Mouse (Mus musculus): ENCODE results near the gene Mrpl58. TPM values are rescaled to one million over a fixed set of nuclear protein-coding genes. Genes with fewer than 3 reads are reported as not detected.

Mrpl58 gene
- polyA plus RNA-seq, 1 experiment: 18.0 TPM

DNA sequence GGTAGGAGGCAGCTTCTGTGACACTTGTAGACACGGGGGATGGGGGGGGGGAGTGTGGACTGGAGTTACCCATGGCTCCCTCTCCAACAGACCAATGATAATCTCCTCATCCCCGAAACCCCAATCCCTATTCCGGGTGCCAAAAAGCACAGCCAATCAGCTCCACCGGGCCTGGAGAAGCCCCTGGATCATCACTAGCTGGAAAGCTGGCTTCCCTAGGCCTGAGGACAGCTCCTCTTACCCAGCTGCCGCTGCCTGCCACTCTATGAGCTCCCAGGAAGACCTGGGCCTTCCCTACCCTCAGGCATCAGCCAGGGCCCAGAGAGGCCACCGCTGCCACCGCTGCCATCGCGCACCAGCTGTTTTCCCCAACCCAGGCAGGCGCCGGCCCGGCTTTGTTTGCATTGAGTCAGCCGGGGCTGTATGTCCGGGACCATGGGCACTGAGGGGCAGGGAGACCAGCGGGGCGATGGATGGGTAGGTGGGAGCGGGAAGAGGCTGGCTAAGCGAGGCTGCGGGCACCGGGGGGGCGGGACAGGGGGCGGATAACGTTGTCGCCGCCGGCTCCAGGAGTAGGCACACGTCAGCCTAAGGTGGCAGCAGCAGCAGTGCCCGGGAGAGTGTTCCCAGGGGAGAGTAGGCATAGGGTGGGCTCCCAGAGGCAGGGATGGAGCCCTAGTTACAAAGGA, 36.7 kb upstream of the Mrpl58 start:
- Histone ChIP-seq H3K27me3 (ENCODE audit: control insufficient read depth, insufficient read depth, low read length) (peaks cover 2% of the 10 kb centered on the region; the same call in 1 of the 2 replicates), H3K4me3 (ENCODE audit: control insufficient read depth, low read depth, low read length) (peak overlapping the region; percentile 79), H3K27ac (ENCODE audit: control insufficient read depth, insufficient read depth, low read depth, low read length) (no peak overlapping the region), H3K4me1 (ENCODE audit: control insufficient read depth, insufficient read depth, low read length) (peaks cover 12% of the 10 kb centered on the region), H3K36me3 (ENCODE audit: control insufficient read depth, insufficient read depth, low read length) (no peaks in the 10 kb centered on the region)
- no peak for TF ChIP-seq POLR2A (IDR thresholded peaks at IDR 0.05; ENCODE audit: control insufficient read depth, low read depth, low read length)
- TF ChIP-seq CTCF (IDR thresholded peaks at IDR 0.05; ENCODE audit: control insufficient read depth, insufficient read depth, insufficient replicate concordance, low read depth, low read length): no peak

DNA sequence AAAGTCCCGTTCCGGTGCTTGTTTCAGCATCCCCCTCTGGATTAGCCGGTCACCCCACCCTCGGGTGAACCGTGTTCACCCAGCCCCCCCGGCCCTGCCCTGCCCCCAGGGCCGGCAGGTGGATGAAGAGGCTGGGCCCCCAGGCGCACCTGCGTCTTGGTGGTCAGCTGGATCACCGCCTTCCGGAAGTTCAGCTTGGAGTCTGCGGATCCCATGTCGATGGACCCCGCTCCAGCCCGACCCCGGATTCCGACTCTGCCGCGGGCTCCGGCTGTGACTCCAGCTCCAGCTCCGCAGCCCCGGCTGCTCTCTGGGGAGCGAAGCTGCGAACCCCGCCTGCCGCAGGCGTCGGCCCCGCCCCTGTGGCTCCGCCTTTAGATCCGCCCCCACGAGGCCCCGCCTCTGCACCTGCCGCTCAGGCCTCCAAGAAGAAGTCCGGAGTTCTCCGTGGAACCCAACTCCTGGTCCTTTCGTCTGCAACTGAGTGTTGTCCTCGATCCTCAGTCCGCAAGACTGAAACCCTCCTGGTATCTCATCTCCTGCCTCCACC, 36.1 kb upstream of the Mrpl58 start, which contains the start of gene Hid1:
Gene Hid1 (minus strand): TSS at position 362 of the 550 bp plus-strand sequence.
- Histone ChIP-seq H3K4me3 (ENCODE audit: control insufficient read depth, low read depth, low read length) (peak within 1 kb of the TSS; percentile 79), H3K27me3 (ENCODE audit: control insufficient read depth, insufficient read depth, low read length) (peaks cover 2% of the 10 kb centered on the region; the same call in 1 of the 2 replicates), H3K27ac (ENCODE audit: control insufficient read depth, insufficient read depth, low read depth, low read length) (no peak within 1 kb of the TSS), H3K36me3 (ENCODE audit: control insufficient read depth, insufficient read depth, low read length) (no peaks in the 10 kb centered on the region), H3K4me1 (ENCODE audit: control insufficient read depth, insufficient read depth, low read length) (peaks cover 12% of the 10 kb centered on the region)
- TF ChIP-seq POLR2A (IDR thresholded peaks at IDR 0.05; ENCODE audit: control insufficient read depth, low read depth, low read length) (no peak), CTCF (IDR thresholded peaks at IDR 0.05; ENCODE audit: control insufficient read depth, insufficient read depth, insufficient replicate concordance, low read depth, low read length) (no peak)

DNA sequence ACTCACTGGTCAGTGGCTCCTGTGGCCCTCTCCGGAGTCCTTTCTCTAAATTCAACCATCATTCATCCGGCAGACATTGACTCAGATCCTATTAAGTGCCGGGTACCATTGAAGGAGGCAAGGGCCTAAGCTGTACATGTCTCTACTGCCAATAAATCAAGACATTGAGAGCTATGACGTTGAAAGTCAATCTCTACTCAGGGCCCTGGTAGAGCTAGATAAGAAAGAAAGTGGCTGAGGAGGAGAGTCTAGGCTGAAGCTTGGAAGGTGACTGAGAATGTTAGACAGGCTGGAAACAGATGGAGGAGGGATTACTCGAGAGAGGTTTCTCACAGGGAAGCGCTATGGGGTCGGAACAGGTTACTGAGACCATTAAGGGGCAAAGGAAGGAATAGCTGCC, 33.2 kb upstream of the Mrpl58 start:
- Histone ChIP-seq H3K36me3 (ENCODE audit: control insufficient read depth, insufficient read depth, low read length) (no peaks in the 10 kb centered on the region), H3K27me3 (ENCODE audit: control insufficient read depth, insufficient read depth, low read length) (peaks cover 2% of the 10 kb centered on the region; the same call in 1 of the 2 replicates), H3K27ac (ENCODE audit: control insufficient read depth, insufficient read depth, low read depth, low read length) (no peak overlapping the region), H3K4me1 (ENCODE audit: control insufficient read depth, insufficient read depth, low read length) (peaks cover 17% of the 10 kb centered on the region), H3K4me3 (ENCODE audit: control insufficient read depth, low read depth, low read length) (no peak overlapping the region)
- TF ChIP-seq CTCF (IDR thresholded peaks at IDR 0.05; ENCODE audit: control insufficient read depth, insufficient read depth, insufficient replicate concordance, low read depth, low read length): no peak
- TF ChIP-seq POLR2A (IDR thresholded peaks at IDR 0.05; ENCODE audit: control insufficient read depth, low read depth, low read length): no peak

DNA sequence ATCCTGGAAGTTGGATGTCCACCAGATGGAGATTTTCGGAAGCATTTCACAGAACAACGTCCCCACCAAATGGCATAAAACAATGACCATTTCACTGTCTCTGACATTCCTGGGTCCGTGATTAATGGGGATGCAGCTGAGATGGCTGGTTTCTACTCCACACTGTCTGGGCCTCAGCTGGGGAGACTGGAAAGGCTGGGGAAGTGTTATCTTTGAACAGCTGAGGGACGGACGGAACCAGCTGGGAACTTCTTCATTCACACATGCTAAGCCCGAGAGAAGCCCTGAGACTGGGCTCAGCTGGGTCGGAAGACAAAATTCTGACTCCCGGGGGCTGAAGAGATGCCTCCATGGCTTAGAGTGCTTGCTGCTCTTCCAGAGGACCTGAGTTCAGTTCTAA, 32.2 kb upstream of the Mrpl58 start:
- no peaks in the 10 kb centered on the region for H3K36me3 ChIP-seq (ENCODE audit: control insufficient read depth, insufficient read depth, low read length)
- TF ChIP-seq POLR2A (IDR thresholded peaks at IDR 0.05; ENCODE audit: control insufficient read depth, low read depth, low read length): no peak
- TF ChIP-seq CTCF (IDR thresholded peaks at IDR 0.05; ENCODE audit: control insufficient read depth, insufficient read depth, insufficient replicate concordance, low read depth, low read length): no peak
- H3K4me3 ChIP-seq (ENCODE audit: control insufficient read depth, low read depth, low read length): no peak overlapping the region
- H3K4me1 ChIP-seq (ENCODE audit: control insufficient read depth, insufficient read depth, low read length): peaks cover 17% of the 10 kb centered on the region
- H3K27me3 ChIP-seq (ENCODE audit: control insufficient read depth, insufficient read depth, low read length): peaks cover 2% of the 10 kb centered on the region; the same call in 1 of the 2 replicates
- no peak overlapping the region for H3K27ac ChIP-seq (ENCODE audit: control insufficient read depth, insufficient read depth, low read depth, low read length)

DNA sequence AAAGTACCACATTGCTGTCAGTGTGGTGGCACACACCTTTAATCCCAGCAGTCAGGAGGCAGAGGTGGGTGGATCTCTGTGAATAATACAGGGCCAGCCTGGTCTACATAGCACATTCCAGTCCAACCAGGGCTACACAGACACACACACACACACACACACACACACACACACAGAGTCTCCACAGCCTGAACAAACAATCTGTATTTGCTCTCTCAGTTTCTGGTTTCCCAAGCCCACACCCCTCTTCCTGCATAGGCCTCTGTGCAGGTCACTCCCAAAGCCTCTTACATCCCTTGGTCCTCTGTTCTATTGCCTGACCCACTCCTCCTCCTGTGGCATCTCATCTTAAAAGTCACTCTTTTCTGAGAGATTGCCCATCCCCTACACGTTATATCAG, 31.5 kb upstream of the Mrpl58 start:
- Histone ChIP-seq H3K4me3 (ENCODE audit: control insufficient read depth, low read depth, low read length) (no peak overlapping the region), H3K27me3 (ENCODE audit: control insufficient read depth, insufficient read depth, low read length) (no peaks in the 10 kb centered on the region; the same call in 1 of the 2 replicates), H3K36me3 (ENCODE audit: control insufficient read depth, insufficient read depth, low read length) (no peaks in the 10 kb centered on the region), H3K27ac (ENCODE audit: control insufficient read depth, insufficient read depth, low read depth, low read length) (no peak overlapping the region), H3K4me1 (ENCODE audit: control insufficient read depth, insufficient read depth, low read length) (peaks cover 11% of the 10 kb centered on the region)
- TF ChIP-seq POLR2A (IDR thresholded peaks at IDR 0.05; ENCODE audit: control insufficient read depth, low read depth, low read length) (no peak), CTCF (IDR thresholded peaks at IDR 0.05; ENCODE audit: control insufficient read depth, insufficient read depth, insufficient replicate concordance, low read depth, low read length) (no peak)

DNA sequence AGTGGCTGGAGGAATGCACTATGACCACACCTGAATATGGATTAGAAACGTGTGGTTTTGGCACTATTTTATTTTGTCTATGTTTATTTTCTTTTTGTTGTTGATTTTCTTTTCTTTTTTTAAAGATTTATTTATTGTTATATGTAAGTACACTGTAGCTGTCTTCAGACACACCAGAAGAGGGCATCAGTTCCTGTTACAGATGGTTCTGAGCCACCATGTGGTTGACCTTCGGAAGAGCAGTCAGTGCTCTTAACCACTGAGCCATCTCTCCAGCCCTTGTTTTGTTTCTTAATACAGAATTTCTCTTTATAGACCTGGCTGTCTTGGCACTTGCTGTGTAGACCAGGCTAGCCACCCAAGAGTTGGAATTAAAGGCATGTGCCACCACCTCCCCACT, 30.8 kb upstream of the Mrpl58 start:
- H3K36me3 ChIP-seq (ENCODE audit: control insufficient read depth, insufficient read depth, low read length): no peaks in the 10 kb centered on the region
- H3K27me3 ChIP-seq (ENCODE audit: control insufficient read depth, insufficient read depth, low read length): no peaks in the 10 kb centered on the region
- no peak overlapping the region for H3K4me3 ChIP-seq (ENCODE audit: control insufficient read depth, low read depth, low read length)
- no peak for TF ChIP-seq CTCF (IDR thresholded peaks at IDR 0.05; ENCODE audit: control insufficient read depth, insufficient read depth, insufficient replicate concordance, low read depth, low read length)
- no peak for TF ChIP-seq POLR2A (IDR thresholded peaks at IDR 0.05; ENCODE audit: control insufficient read depth, low read depth, low read length)
- H3K27ac ChIP-seq (ENCODE audit: control insufficient read depth, insufficient read depth, low read depth, low read length): no peak overlapping the region
- H3K4me1 ChIP-seq (ENCODE audit: control insufficient read depth, insufficient read depth, low read length): peaks cover 6% of the 10 kb centered on the region

DNA sequence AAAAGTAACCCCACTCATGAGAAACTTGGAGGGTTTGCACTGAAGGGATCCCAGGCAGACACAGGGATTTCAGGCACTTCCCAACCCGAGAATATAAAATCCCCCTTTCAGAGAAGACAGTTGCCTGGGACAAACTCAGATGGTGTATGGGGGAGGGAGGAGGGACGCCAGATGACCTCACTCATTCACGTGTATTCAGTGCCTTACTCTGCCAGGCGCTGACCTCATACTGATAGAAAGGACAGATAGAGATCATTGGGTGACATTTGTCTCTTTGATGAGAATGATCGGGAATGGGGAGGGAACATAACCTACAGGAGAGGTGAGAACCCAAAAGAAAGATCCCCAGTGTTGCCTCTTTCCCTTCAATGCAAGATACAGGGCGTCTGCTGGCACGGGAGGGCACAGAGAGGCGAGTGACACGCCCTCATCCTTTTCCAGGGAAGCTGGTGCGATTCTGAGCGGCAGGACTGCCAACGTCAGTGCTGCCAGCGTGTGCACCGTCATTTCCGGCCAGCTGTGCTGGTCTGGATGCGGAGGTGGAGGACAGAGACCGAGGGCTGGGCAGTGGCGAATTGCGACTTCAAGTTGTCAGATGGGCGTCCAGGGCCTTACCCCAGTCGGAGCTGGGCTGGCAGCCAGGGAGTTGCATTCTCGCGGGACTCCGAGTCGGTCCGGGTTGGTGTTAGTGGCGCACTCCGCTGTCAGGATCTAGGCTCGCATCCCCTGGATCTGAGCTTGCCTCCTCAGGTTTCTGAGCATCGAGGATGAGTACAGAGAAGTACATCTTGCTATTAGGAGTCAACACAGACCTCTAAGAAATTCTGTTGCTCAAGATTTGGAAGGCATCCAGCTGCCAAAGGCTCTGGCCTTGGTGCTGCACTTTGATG, 29.5 kb upstream of the Mrpl58 start:
- no peak overlapping the region for H3K27ac ChIP-seq (ENCODE audit: control insufficient read depth, insufficient read depth, low read depth, low read length)
- TF ChIP-seq CTCF (IDR thresholded peaks at IDR 0.05; ENCODE audit: control insufficient read depth, insufficient read depth, insufficient replicate concordance, low read depth, low read length): no peak
- TF ChIP-seq POLR2A (IDR thresholded peaks at IDR 0.05; ENCODE audit: control insufficient read depth, low read depth, low read length): no peak
- peaks cover 6% of the 10 kb centered on the region for H3K4me1 ChIP-seq (ENCODE audit: control insufficient read depth, insufficient read depth, low read length)
- no peaks in the 10 kb centered on the region for H3K36me3 ChIP-seq (ENCODE audit: control insufficient read depth, insufficient read depth, low read length)
- no peaks in the 10 kb centered on the region for H3K27me3 ChIP-seq (ENCODE audit: control insufficient read depth, insufficient read depth, low read length)
- peak overlapping the region; percentile 41; the same call in 1 of the 2 replicates for H3K4me3 ChIP-seq (ENCODE audit: control insufficient read depth, low read depth, low read length)

Measured in testis, adult 2 months (tissue).